Mouse (Mus musculus) stomach, embryonic 14.5 days (tissue): ENCODE results near the gene Bcl11b. TPM values are rescaled to one million over a fixed set of nuclear protein-coding genes. Genes with fewer than 3 reads are reported as not detected.

Experiments used
- polyA plus RNA-seq: library from polyadenylated mRNA; unstranded; fragments of >200 nt; fragmentation: Nextera tagmentation; extraction: Ambion mirVana; gene quantifications from 2 replicates; pipeline ENCODE4 v1.2.1, GENCODE M21; 2014

The Bcl11b gene
- polyA plus RNA-seq, 1 experiment from 2014 or later: 6.0 TPM

Other genes with a start within 250 kb of the Bcl11b start
- gene Setd3, start 175.7 kb upstream of the Bcl11b start, polyA plus RNA-seq: 74.2 and 80.8 TPM in 2 replicates
- gene Ccnk, start 176.0 kb upstream of the Bcl11b start, polyA plus RNA-seq: 5.9 and 8.0 TPM in 2 replicates